Mouse (Mus musculus) lung, embryonic 14.5 days (tissue): ENCODE measurements around the gene Shc1. TPM values are rescaled to one million over a fixed set of nuclear protein-coding genes. Genes with fewer than 3 reads are reported as not detected.

Experiments
- ATAC-seq: fragments of 200-750 bp; cut with Nextera tagmentation; 2 replicates; pipeline ENCODE4 v1.8.0; 2017; ENCODE audit warnings: mild to moderate bottlenecking, moderate TSS enrichment, moderate library complexity; ENCODE audit not compliant: insufficient read depth
- DNase-seq: peaks from one replicate; pipeline ENCODE4 v3.0.0-alpha.2; 2015
- H3K27ac ChIP-seq: fragments of 300-500 bp; sonication (generic); 2 replicates; pipeline ENCODE4 v1.5.1; 2014; ENCODE audit warnings: low read depth, mild to moderate bottlenecking, moderate library complexity
- H3K27me3 ChIP-seq: fragments of 300-500 bp; sonication (generic); 2 replicates; pipeline ENCODE4 v1.6.1; 2014; ENCODE audit warnings: low read length, control low read depth; ENCODE audit not compliant: insufficient read depth
- H3K36me3 ChIP-seq: fragments of 300-500 bp; sonication (generic); 2 replicates; pipeline ENCODE4 v1.6.1; 2014; ENCODE audit warnings: control low read depth; ENCODE audit not compliant: insufficient read depth
- H3K4me1 ChIP-seq: fragments of 300-500 bp; sonication (generic); 2 replicates; pipeline ENCODE4 v1.6.1; 2014; ENCODE audit warnings: antibody characterized with exemption, control low read depth; ENCODE audit not compliant: insufficient read depth
- H3K4me2 ChIP-seq: fragments of 300-500 bp; sonication (generic); 2 replicates; pipeline ENCODE4 v1.6.1; 2014; ENCODE audit warnings: mild to moderate bottlenecking
- H3K4me3 ChIP-seq: fragments of 300-500 bp; sonication (generic); 2 replicates; pipeline ENCODE4 v1.5.1; 2014; ENCODE audit warnings: low read depth, low read length
- H3K9ac ChIP-seq: fragments of 300-500 bp; sonication (generic); 2 replicates; pipeline ENCODE4 v1.6.1; 2014
- H3K9me3 ChIP-seq: fragments of 300-500 bp; sonication (generic); 2 replicates; pipeline ENCODE4 v1.6.1; 2016; ENCODE audit warnings: low read depth, low read length, control low read depth
- CTCF ChIP-seq: IDR thresholded peaks from 2 replicates; pipeline ENCODE4 v1.5.1; 2016; ENCODE audit warnings: antibody characterized with exemption, low read depth
- WGBS: fragments of 180-500 bp; shearing (Covaris S2); extraction: QIAGEN DNeasy Blood & Tissue Kit; methylation state at CpG from one replicate; pipeline ENCODE4 v1.1.7; 2014; 5-methylcytosine and 5-hydroxymethylcytosine counted together
- polyA plus RNA-seq: library from polyadenylated mRNA; unstranded; fragments of >200 nt; fragmentation: Nextera tagmentation; extraction: Ambion mirVana; gene quantifications from 2 replicates; pipeline ENCODE4 v1.2.1, GENCODE M21; 2014

Gene Shc1
- polyA plus RNA-seq, 1 experiment from 2014 or later, result 75.2 TPM

- no peak overlapping the region for H3K27ac ChIP-seq
- no peak overlapping the region for H3K4me2 ChIP-seq
- peaks cover 28% of the 10 kb centered on the region for H3K36me3 ChIP-seq
- H3K4me1 ChIP-seq, result peaks cover 13% of the 10 kb centered on the region; the same call in 1 of the 2 replicates
- no peak for TF ChIP-seq CTCF
- no peaks in the 10 kb centered on the region for H3K27me3 ChIP-seq
- 80% methylated on average over 11 of the region's 11 CpGs for WGBS
- ATAC-seq (no peak), DNase-seq (no peak)
- H3K9ac ChIP-seq, result no peak overlapping the region
- H3K9me3 ChIP-seq, result no peaks in the 10 kb centered on the region
- H3K4me3 ChIP-seq, result no peak overlapping the region
Observed at GRCm38 (mm10) chr3:89434532-89434931, 16.3 kb downstream of the Shc1 start.

GRCm38 (mm10) chr3:89435041-89435440 lies 16.8 kb downstream of the Shc1 start:
- DNase-seq (no peak), ATAC-seq (no peak)
- H3K9ac ChIP-seq, result no peak overlapping the region
- H3K36me3 ChIP-seq, result peaks cover 28% of the 10 kb centered on the region
- peaks cover 13% of the 10 kb centered on the region; the same call in 1 of the 2 replicates for H3K4me1 ChIP-seq
- no peak for TF ChIP-seq CTCF
- H3K4me2 ChIP-seq, result no peak overlapping the region
- no peaks in the 10 kb centered on the region for H3K27me3 ChIP-seq
- no peak overlapping the region for H3K27ac ChIP-seq
- 74% methylated on average over 7 of the region's 7 CpGs for WGBS
- H3K9me3 ChIP-seq, result no peaks in the 10 kb centered on the region
- no peak overlapping the region for H3K4me3 ChIP-seq

- WGBS, result 4% methylated on average over 16 of the region's 16 CpGs
Observed at GRCm38 (mm10) chr3:89436176-89437113, 18.2 kb downstream of the Shc1 start, which contains the start of gene Pbxip1. TSS of gene Pbxip1 (plus strand) at chr3:89436706.

GRCm38 (mm10) chr3:89437269-89437668 lies 19.0 kb downstream of the Shc1 start:
- DNase-seq, result peak; percentile 32
- Histone ChIP-seq H3K36me3 (peaks cover 26% of the 10 kb centered on the region), H3K9me3 (no peaks in the 10 kb centered on the region)

More at GRCm38 (mm10) chr3:89436176-89437113, 18.2 kb downstream of the Shc1 start, which contains the start of gene Pbxip1:
- no peak for TF ChIP-seq CTCF
- H3K36me3 ChIP-seq, result peaks cover 28% of the 10 kb centered on the region
- H3K27ac ChIP-seq, result peak within 1 kb of the TSS; percentile 65
- H3K4me2 ChIP-seq, result peak within 1 kb of the TSS; percentile 73
- peak within 1 kb of the TSS; percentile 53 for H3K9ac ChIP-seq
- H3K27me3 ChIP-seq, result no peaks in the 10 kb centered on the region
- peak; percentile 83 for DNase-seq
- H3K9me3 ChIP-seq, result no peaks in the 10 kb centered on the region
- ATAC-seq, result peak; percentile 80
- peaks cover 9% of the 10 kb centered on the region; the same call in 1 of the 2 replicates for H3K4me1 ChIP-seq
- peak within 1 kb of the TSS; percentile 46 for H3K4me3 ChIP-seq

GRCm38 (mm10) chr3:89440691-89441090 lies 22.4 kb downstream of the Shc1 start:
- Histone ChIP-seq H3K9ac (no peak overlapping the region), H3K27me3 (no peaks in the 10 kb centered on the region), H3K4me1 (peaks cover 6% of the 10 kb centered on the region; the same call in 1 of the 2 replicates), H3K4me2 (no peak overlapping the region), H3K36me3 (0 out of 2 replicates have a peak, but pooled peaks cover 2% of the 10 kb centered on the region), H3K4me3 (no peak overlapping the region), H3K9me3 (no peaks in the 10 kb centered on the region), H3K27ac (no peak overlapping the region)
- no peak for TF ChIP-seq CTCF
- ATAC-seq, result no peak
- 75% methylated on average over 2 of the region's 2 CpGs for WGBS
- DNase-seq, result no peak

More at GRCm38 (mm10) chr3:89437269-89437668, 19.0 kb downstream of the Shc1 start:
- WGBS, result 34% methylated on average over 5 of the region's 5 CpGs
- Histone ChIP-seq H3K4me1 (peaks cover 6% of the 10 kb centered on the region; the same call in 1 of the 2 replicates), H3K27ac (peak overlapping the region; percentile 65), H3K9ac (peak overlapping the region; percentile 53), H3K4me3 (peak overlapping the region; percentile 46), H3K27me3 (no peaks in the 10 kb centered on the region), H3K4me2 (peak overlapping the region; percentile 73)
- no peak for TF ChIP-seq CTCF
- peak; percentile 13; the same call in 1 of the 2 replicates for ATAC-seq

GRCm38 (mm10) chr3:89448720-89449537 lies 30.7 kb downstream of the Shc1 start:
- H3K4me3 ChIP-seq, result no peak overlapping the region
- DNase-seq (peak; percentile 80), ATAC-seq (peak; percentile 87)
- H3K36me3 ChIP-seq, result peaks cover 19% of the 10 kb centered on the region; the same call in 1 of the 2 replicates
- no peaks in the 10 kb centered on the region for H3K27me3 ChIP-seq
- H3K9ac ChIP-seq, result no peak overlapping the region
- H3K4me2 ChIP-seq, result peak overlapping the region; percentile 40
- peaks cover 14% of the 10 kb centered on the region for H3K4me1 ChIP-seq
- 39% methylated on average over 13 of the region's 13 CpGs for WGBS
- peak overlapping the region; percentile 76 for H3K27ac ChIP-seq
- no peaks in the 10 kb centered on the region for H3K9me3 ChIP-seq
- TF ChIP-seq CTCF, result no peak
